Mouse (Mus musculus) MEL (cell line): Measurements from ENCODE around the gene Irx2.

Experiments used
- BHLHE40 ChIP-seq: IDR thresholded peaks from 2 replicates; pipeline ENCODE4 v1.6.1; 2012; ENCODE audit warnings: low read depth, mild to moderate bottlenecking, inconsistent platforms, low read length, improper control_type of control experiment, borderline replicate concordance
- CHD2 ChIP-seq: IDR thresholded peaks from 2 replicates; pipeline ENCODE4 v1.6.1; 2011; ENCODE audit warnings: low read length, improper control_type of control experiment
- CTCF ChIP-seq, 3 experiments: IDR thresholded peaks in 2 of 3; conservative IDR thresholded peaks in 1 of 3; 2 replicates each; pipeline ENCODE4 v1.5.1; 2011 to 2012; ENCODE audit warnings: low read length in 3 of 3, low read depth in 2 of 3, mild to moderate bottlenecking in 2 of 3, improper control_type of control experiment in 1 of 3, inconsistent platforms in 1 of 3, mixed read lengths in 1 of 3, moderate library complexity in 1 of 3; ENCODE audit not compliant: control insufficient read depth in 1 of 3, insufficient read depth in 1 of 3, poor library complexity in 1 of 3, severe bottlenecking in 1 of 3
- MAZ ChIP-seq: IDR thresholded peaks from 2 replicates; pipeline ENCODE4 v1.6.1; 2012; ENCODE audit warnings: low read depth, mild to moderate bottlenecking, inconsistent platforms, low read length, improper control_type of control experiment
- NELFE ChIP-seq: IDR thresholded peaks from 2 replicates; pipeline ENCODE4 v1.6.1; 2011; ENCODE audit warnings: low read depth, low read length, improper control_type of control experiment
- POLR2A ChIP-seq, 2 experiments: IDR thresholded peaks; 2 replicates each; pipeline ENCODE4 v1.6.1; 2011 to 2012; ENCODE audit warnings: low read length in 2 of 2, mild to moderate bottlenecking in 2 of 2, control low read depth in 1 of 2, improper control_type of control experiment in 1 of 2, low read depth in 1 of 2, moderate library complexity in 1 of 2; ENCODE audit not compliant: control insufficient read depth in 1 of 2, insufficient read depth in 1 of 2, poor library complexity in 1 of 2
- TBP ChIP-seq: IDR thresholded peaks from 2 replicates; pipeline ENCODE4 v1.8.0; 2011; ENCODE audit warnings: low read depth, low read length, improper control_type of control experiment
- TCF12 ChIP-seq: IDR thresholded peaks from 2 replicates; pipeline ENCODE4 v1.6.1; 2014; ENCODE audit warnings: low read depth, mild to moderate bottlenecking, inconsistent platforms, low read length, improper control_type of control experiment, moderate library complexity

GRCm38 (mm10) chr13:72640131-72640521, 11.5 kb downstream of the Irx2 start:
- TF ChIP-seq TCF12 (no peak), MAZ (no peak), CHD2 (no peak), BHLHE40 (no peak), CTCF (IDR thresholded peaks at IDR 0.05 in 2 of 3, conservative IDR thresholded peaks at IDR 0.05 in 1 of 3; ENCODE audit: control insufficient read depth in 1 of 3, insufficient read depth in 1 of 3, low read depth in 2 of 3, low read length in 3 of 3, poor library complexity in 1 of 3, severe bottlenecking in 1 of 3) (no peak), TBP (no peak), NELFE (no peak), POLR2A (IDR thresholded peaks at IDR 0.05; ENCODE audit: control insufficient read depth in 1 of 2, insufficient read depth in 1 of 2, low read depth in 1 of 2, low read length in 2 of 2, poor library complexity in 1 of 2) (no peak)
